Mouse (Mus musculus) heart, postnatal 0 days (tissue): ENCODE data around the gene Ranbp3. TPM values are rescaled to one million over a fixed set of nuclear protein-coding genes. Genes with fewer than 3 reads are reported as not detected.

Experiments used
- ATAC-seq: fragments of 200-750 bp; cut with Nextera tagmentation; 2 replicates; pipeline ENCODE4 v1.8.0; 2017; ENCODE audit warnings: low read depth, moderate number of reproducible peaks, moderate library complexity; ENCODE audit not compliant: insufficient read depth
- DNase-seq: peaks from one replicate; pipeline ENCODE4 v3.0.0-alpha.2; 2016; ENCODE audit warnings: low spot score
- H3K27ac ChIP-seq: fragments of 300-500 bp; sonication (generic); 2 replicates; pipeline ENCODE4 v1.5.1; 2014; ENCODE audit warnings: low read depth, mild to moderate bottlenecking
- H3K27me3 ChIP-seq: fragments of 300-500 bp; sonication (generic); 2 replicates; pipeline ENCODE4 v1.6.1; 2014; ENCODE audit warnings: low read length, mixed read lengths; ENCODE audit not compliant: control insufficient read depth, insufficient read depth
- H3K36me3 ChIP-seq: fragments of 300-500 bp; sonication (generic); replicated peaks from 2 replicates; pipeline ENCODE4 v1.6.1; 2014; ENCODE audit warnings: low read length, mixed read lengths; ENCODE audit not compliant: control insufficient read depth, insufficient read depth
- H3K4me1 ChIP-seq: fragments of 300-500 bp; sonication (generic); 2 replicates; pipeline ENCODE4 v1.6.1; 2014; ENCODE audit warnings: antibody characterized with exemption; ENCODE audit not compliant: control insufficient read depth, insufficient read depth
- H3K4me2 ChIP-seq: fragments of 300-500 bp; sonication (generic); 2 replicates; pipeline ENCODE4 v1.6.1; 2014; ENCODE audit warnings: low read depth, mild to moderate bottlenecking, low read length, moderate library complexity
- H3K4me3 ChIP-seq: fragments of 300-500 bp; sonication (generic); 2 replicates; pipeline ENCODE4 v1.5.1; 2014; ENCODE audit warnings: low read depth, low read length
- H3K9ac ChIP-seq: fragments of 300-500 bp; sonication (generic); replicated peaks from 2 replicates; pipeline ENCODE4 v1.6.1; 2014; ENCODE audit warnings: low read depth, low read length, mixed read lengths
- H3K9me3 ChIP-seq: fragments of 300-500 bp; sonication (generic); replicated peaks from 2 replicates; pipeline ENCODE4 v1.6.1; 2016; ENCODE audit warnings: low read length; ENCODE audit not compliant: control insufficient read depth
- CTCF ChIP-seq: IDR thresholded peaks from 2 replicates; pipeline ENCODE4 v1.5.1; 2016; ENCODE audit warnings: antibody characterized with exemption, control low read depth, low read depth
- EP300 ChIP-seq: IDR thresholded peaks from 2 replicates; pipeline ENCODE4 v1.6.1; 2016; ENCODE audit warnings: antibody characterized with exemption, low read depth
- WGBS: fragments of 180-500 bp; shearing (Covaris S2); extraction: QIAGEN DNeasy Blood & Tissue Kit; methylation state at CpG from one replicate; pipeline ENCODE4 v1.1.7; 2014; 5-methylcytosine and 5-hydroxymethylcytosine counted together
- polyA plus RNA-seq: library from polyadenylated mRNA; unstranded; fragments of >200 nt; fragmentation: Nextera tagmentation; extraction: Ambion mirVana; gene quantifications from 2 replicates; pipeline ENCODE4 v1.2.1, GENCODE M21; 2015
- total RNA-seq: library from RNA; depleted of rRNA; stranded (reverse); fragments of >200 nt; gene quantifications from 2 replicates; pipeline ENCODE4 v1.2.3, GENCODE M21; 2014; ENCODE audit warnings: low replicate concordance

Ranbp3 gene
- total and polyA plus RNA-seq, 2 experiments from 2014 or later: 40.6 to 64.7 TPM

- Histone ChIP-seq H3K4me2 (no peak overlapping the region), H3K9ac (no peak overlapping the region), H3K27ac (no peak overlapping the region), H3K4me3 (no peak overlapping the region), H3K9me3 (no peaks in the 10 kb centered on the region), H3K36me3 (peaks cover 60% of the 10 kb centered on the region), H3K4me1 (peaks cover 11% of the 10 kb centered on the region; the same call in 1 of the 2 replicates), H3K27me3 (no peaks in the 10 kb centered on the region)
- 29% methylated on average over 6 of the region's 6 CpGs for WGBS
- peak; percentile 82 for ATAC-seq
- TF ChIP-seq EP300 (no peak), CTCF (peak; percentile 42)
- DNase-seq: peak; percentile 70
Observed at GRCm38 (mm10) chr17:56693851-56694310, 20.8 kb downstream of the Ranbp3 start.

- Histone ChIP-seq H3K4me3 (no peak overlapping the region), H3K27me3 (no peaks in the 10 kb centered on the region), H3K27ac (no peak overlapping the region), H3K9me3 (no peaks in the 10 kb centered on the region), H3K36me3 (peaks cover 95% of the 10 kb centered on the region), H3K4me2 (no peak overlapping the region), H3K9ac (no peak overlapping the region), H3K4me1 (no peaks in the 10 kb centered on the region)
- peak; percentile 59 for ATAC-seq
- DNase-seq: no peak
- TF ChIP-seq CTCF (no peak), EP300 (no peak)
- 56% methylated on average over 2 of the region's 2 CpGs for WGBS
Observed at GRCm38 (mm10) chr17:56700451-56700850, 27.4 kb downstream of the Ranbp3 start.

DNA sequence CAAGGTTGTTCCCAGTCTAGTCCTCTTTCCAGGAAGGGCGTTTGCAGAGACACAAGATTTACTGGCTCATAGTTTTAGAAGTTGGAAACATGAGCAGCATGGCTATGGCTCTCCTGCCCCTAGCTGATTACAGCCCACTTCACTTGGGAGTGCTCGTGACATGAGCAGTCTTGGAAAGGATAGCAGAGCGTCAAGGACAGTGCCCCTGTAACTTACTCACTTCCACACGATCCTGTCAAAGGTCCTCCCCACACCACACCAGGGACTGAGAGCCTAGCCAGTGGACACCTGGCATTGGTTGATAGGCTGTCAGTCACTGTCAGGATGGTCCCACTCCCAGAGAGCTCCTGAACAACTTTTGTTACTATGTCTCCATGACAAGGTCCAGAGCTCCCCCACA, 29.9 kb downstream of the Ranbp3 start:
- Histone ChIP-seq H3K9me3 (no peaks in the 10 kb centered on the region), H3K4me3 (no peak overlapping the region), H3K27ac (no peak overlapping the region), H3K36me3 (peaks cover 97% of the 10 kb centered on the region), H3K27me3 (no peaks in the 10 kb centered on the region), H3K4me2 (no peak overlapping the region), H3K9ac (no peak overlapping the region), H3K4me1 (no peaks in the 10 kb centered on the region)
- WGBS: 57% methylated on average over 4 of the region's 4 CpGs
- TF ChIP-seq CTCF (no peak), EP300 (no peak)
- DNase-seq (no peak), ATAC-seq (no peak)

DNA sequence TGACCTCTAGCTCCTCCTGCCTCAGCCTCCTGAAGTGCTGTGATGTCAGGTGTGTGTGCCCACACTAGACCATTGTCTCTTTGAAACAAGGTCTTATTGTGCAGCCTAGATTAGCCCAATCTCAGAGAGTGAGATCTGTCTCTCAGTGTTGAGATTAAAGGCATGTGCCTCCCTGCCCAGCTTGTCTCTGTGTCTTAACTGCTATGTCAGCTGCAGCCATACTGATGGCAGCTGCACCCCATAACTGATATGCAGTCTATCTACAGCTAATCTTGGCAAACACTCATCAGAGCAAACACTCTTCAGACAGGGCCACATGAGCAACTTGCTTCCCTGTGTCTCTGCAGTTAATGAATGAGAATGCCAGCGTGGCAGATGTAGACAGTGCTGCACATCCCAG, 33.4 kb downstream of the Ranbp3 start:
- DNase-seq (no peak), ATAC-seq (no peak)
- H3K4me2 ChIP-seq: no peak overlapping the region
- no peak overlapping the region for H3K9ac ChIP-seq
- no peaks in the 10 kb centered on the region for H3K9me3 ChIP-seq
- no peak overlapping the region for H3K4me3 ChIP-seq
- TF ChIP-seq CTCF (no peak), EP300 (no peak)
- H3K4me1 ChIP-seq: no peaks in the 10 kb centered on the region
- no peak overlapping the region for H3K27ac ChIP-seq
- H3K27me3 ChIP-seq: no peaks in the 10 kb centered on the region
- 96% methylated on average over 1 of the region's 1 CpGs for WGBS
- peaks cover 98% of the 10 kb centered on the region for H3K36me3 ChIP-seq

GRCm38 (mm10) chr17:56708692-56709091, 35.6 kb downstream of the Ranbp3 start:
- WGBS: 81% methylated on average over 4 of the region's 4 CpGs
- TF ChIP-seq EP300 (no peak), CTCF (no peak)

DNA sequence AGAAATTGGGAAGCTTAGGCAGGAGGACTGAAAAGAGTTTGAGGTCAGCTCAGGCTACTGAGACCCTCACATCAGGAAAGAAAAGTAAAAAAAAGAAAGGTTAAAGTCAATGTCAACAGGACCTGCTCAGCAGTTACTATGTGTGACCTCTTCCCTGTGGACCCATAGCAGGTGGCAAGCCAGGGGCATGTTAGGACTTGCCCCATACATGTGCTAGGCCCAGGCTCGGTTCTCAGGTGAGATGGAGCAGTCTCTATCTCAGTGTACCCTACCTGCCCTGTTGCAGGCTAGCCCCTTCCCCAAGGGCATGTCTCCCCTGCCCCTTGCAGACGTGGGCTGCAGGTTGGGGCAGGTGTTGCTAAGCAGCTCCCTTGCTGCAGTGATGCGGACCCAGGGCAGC, 36.6 kb downstream of the Ranbp3 start:
- Histone ChIP-seq H3K27ac (no peak overlapping the region), H3K4me1 (no peaks in the 10 kb centered on the region), H3K4me2 (no peak overlapping the region), H3K9me3 (no peaks in the 10 kb centered on the region), H3K36me3 (peaks cover 79% of the 10 kb centered on the region), H3K4me3 (no peak overlapping the region), H3K27me3 (no peaks in the 10 kb centered on the region), H3K9ac (no peak overlapping the region)
- ATAC-seq (no peak), DNase-seq (no peak)
- 92% methylated on average over 3 of the region's 3 CpGs for WGBS
- TF ChIP-seq EP300 (no peak), CTCF (no peak)

More at GRCm38 (mm10) chr17:56708692-56709091, 35.6 kb downstream of the Ranbp3 start:
- Histone ChIP-seq H3K27me3 (no peaks in the 10 kb centered on the region), H3K27ac (no peak overlapping the region), H3K4me1 (no peaks in the 10 kb centered on the region), H3K9me3 (no peaks in the 10 kb centered on the region), H3K4me3 (no peak overlapping the region), H3K4me2 (no peak overlapping the region), H3K36me3 (peaks cover 89% of the 10 kb centered on the region), H3K9ac (no peak overlapping the region)
- DNase-seq: no peak
- ATAC-seq: no peak
